Mouse (Mus musculus): ENCODE measurements at regions not wholly inside any gene's neighbourhood (a gene's known extent, or its start where the extent isn't known, plus 50 kb on each side); places are given as distances from the start of the nearest gene placed in this dataset.

DNA sequence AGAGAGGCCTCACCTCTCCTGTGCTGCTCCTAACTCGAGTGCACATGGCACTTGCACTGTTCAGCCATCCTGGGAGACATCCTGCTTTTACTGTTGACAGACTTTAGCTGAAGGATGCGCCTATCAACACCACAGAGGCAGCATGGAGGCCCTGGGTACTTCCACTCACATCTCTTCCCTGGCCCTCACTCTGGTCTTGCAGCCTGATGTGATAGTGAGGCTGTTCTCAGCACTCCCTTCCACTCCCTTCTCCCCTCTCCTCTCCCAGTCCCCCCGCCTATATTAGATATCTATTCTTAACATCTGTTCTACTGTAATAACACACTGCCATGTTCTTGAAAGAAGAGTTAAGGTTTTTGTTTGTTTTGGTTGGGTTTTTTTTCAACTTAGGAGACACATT is 50.2 kb upstream of the Bod1 start:
- H3K27me3 ChIP-seq (ENCODE audit: control insufficient read depth in 1 of 2, insufficient read depth in 2 of 2, low read length in 2 of 2) = peaks cover 0 to 2% of the 10 kb centered on the region in 2 experiments; a peak in 1 of 4 replicates
- H3K36me3 ChIP-seq (ENCODE audit: control insufficient read depth in 1 of 2, insufficient read depth in 2 of 2, low read length in 2 of 2) = no peaks in the 10 kb centered on the region
- H3K4me1 ChIP-seq (ENCODE audit: control insufficient read depth in 1 of 2, insufficient read depth in 2 of 2, low read length in 2 of 2) = no peaks in the 10 kb centered on the region
- H3K79me2 ChIP-seq (ENCODE audit: control insufficient read depth, insufficient read depth, low read length, poor library complexity) = no peaks in the 10 kb centered on the region
- no peak for DNase-seq (ENCODE audit: low read depth, low spot score)
- no peaks in the 10 kb centered on the region for H3K9me3 ChIP-seq (replicated peaks; ENCODE audit: insufficient read depth, low read length)
- no peak overlapping the region for H3K9ac ChIP-seq (ENCODE audit: control insufficient read depth, low read depth, low read length, poor library complexity, severe bottlenecking)
- H3K27ac ChIP-seq (ENCODE audit: control insufficient read depth, low read depth, low read length) = no peak overlapping the region
- no peak overlapping the region for H3K4me3 ChIP-seq (ENCODE audit: control insufficient read depth in 1 of 2, insufficient read depth in 1 of 2, low read depth in 2 of 2, low read length in 2 of 2)
- no peak for TF ChIP-seq TBP (IDR thresholded peaks at IDR 0.05; ENCODE audit: low read depth, low read length)
- no peak for TF ChIP-seq MAFK (IDR thresholded peaks at IDR 0.05; ENCODE audit: borderline replicate concordance, low read depth, low read length)
- TF ChIP-seq CTCF (IDR thresholded peaks at IDR 0.05 in 2 of 3, conservative IDR thresholded peaks at IDR 0.05 in 1 of 3; ENCODE audit: control insufficient read depth in 1 of 3, insufficient read depth in 1 of 3, low read depth in 2 of 3, low read length in 3 of 3, poor library complexity in 1 of 3, severe bottlenecking in 1 of 3) = no peak
- TF ChIP-seq CHD1 (IDR thresholded peaks at IDR 0.05; ENCODE audit: low read depth, low read length) = no peak
- TF ChIP-seq BHLHE40 (IDR thresholded peaks at IDR 0.05; ENCODE audit: borderline replicate concordance, low read depth, low read length) = no peak
- TF ChIP-seq UBTF (IDR thresholded peaks at IDR 0.05; ENCODE audit: borderline replicate concordance, insufficient read depth, low read depth, low read length) = no peak

DNA sequence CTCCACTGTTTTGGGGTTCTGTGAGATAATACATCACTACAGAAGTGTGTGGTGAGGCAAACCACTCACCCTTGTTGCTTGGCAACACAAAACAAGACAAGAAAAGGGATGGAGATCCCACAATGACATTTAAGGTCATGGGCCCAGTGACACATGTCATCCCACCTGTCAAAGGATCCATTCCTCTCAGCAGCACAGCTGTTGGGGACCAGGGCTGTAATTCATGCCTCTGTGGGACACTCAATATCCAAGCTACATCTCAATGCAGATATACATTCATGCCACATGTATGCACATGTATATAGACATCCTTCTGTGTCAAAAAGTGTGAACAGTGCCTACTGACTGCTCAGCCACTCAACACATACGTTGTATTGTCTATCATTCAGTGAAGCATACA is 52.8 kb upstream of the Bod1 start:
- Histone ChIP-seq H3K27ac (ENCODE audit: control insufficient read depth, low read depth, low read length) (no peak overlapping the region), H3K9ac (ENCODE audit: control insufficient read depth, low read depth, low read length, poor library complexity, severe bottlenecking) (no peak overlapping the region), H3K4me1 (ENCODE audit: control insufficient read depth in 1 of 2, insufficient read depth in 2 of 2, low read length in 2 of 2) (no peaks in the 10 kb centered on the region), H3K79me2 (ENCODE audit: control insufficient read depth, insufficient read depth, low read length, poor library complexity) (no peaks in the 10 kb centered on the region), H3K4me3 (ENCODE audit: control insufficient read depth in 1 of 2, insufficient read depth in 1 of 2, low read depth in 2 of 2, low read length in 2 of 2) (no peak overlapping the region), H3K36me3 (ENCODE audit: control insufficient read depth in 1 of 2, insufficient read depth in 2 of 2, low read length in 2 of 2) (no peaks in the 10 kb centered on the region), H3K27me3 (ENCODE audit: control insufficient read depth in 1 of 2, insufficient read depth in 2 of 2, low read length in 2 of 2) (peaks cover 0 to 2% of the 10 kb centered on the region in 2 experiments; a peak in 1 of 4 replicates), H3K9me3 (replicated peaks; ENCODE audit: insufficient read depth, low read length) (no peaks in the 10 kb centered on the region)
- DNase-seq (ENCODE audit: low read depth, low spot score) = no peak
- no peak for TF ChIP-seq ZMIZ1 (IDR thresholded peaks at IDR 0.05; ENCODE audit: low read depth, low read length)
- TF ChIP-seq RAD21 (IDR thresholded peaks at IDR 0.05; ENCODE audit: low read depth, low read length) = no peak
- no peak for TF ChIP-seq MAX (IDR thresholded peaks at IDR 0.05; ENCODE audit: low read length)
- no peak for TF ChIP-seq EP300 (IDR thresholded peaks at IDR 0.05; ENCODE audit: low read depth in 1 of 2, low read length in 2 of 2)
- TF ChIP-seq E2F4 (IDR thresholded peaks at IDR 0.05; ENCODE audit: borderline replicate concordance, low read depth, low read length) = no peak
- no peak for TF ChIP-seq NRF1 (IDR thresholded peaks at IDR 0.05; ENCODE audit: insufficient read depth, low read depth, low read length, poor library complexity, severe bottlenecking)
- no peak for TF ChIP-seq NELFE (IDR thresholded peaks at IDR 0.05; ENCODE audit: low read depth, low read length)

DNA sequence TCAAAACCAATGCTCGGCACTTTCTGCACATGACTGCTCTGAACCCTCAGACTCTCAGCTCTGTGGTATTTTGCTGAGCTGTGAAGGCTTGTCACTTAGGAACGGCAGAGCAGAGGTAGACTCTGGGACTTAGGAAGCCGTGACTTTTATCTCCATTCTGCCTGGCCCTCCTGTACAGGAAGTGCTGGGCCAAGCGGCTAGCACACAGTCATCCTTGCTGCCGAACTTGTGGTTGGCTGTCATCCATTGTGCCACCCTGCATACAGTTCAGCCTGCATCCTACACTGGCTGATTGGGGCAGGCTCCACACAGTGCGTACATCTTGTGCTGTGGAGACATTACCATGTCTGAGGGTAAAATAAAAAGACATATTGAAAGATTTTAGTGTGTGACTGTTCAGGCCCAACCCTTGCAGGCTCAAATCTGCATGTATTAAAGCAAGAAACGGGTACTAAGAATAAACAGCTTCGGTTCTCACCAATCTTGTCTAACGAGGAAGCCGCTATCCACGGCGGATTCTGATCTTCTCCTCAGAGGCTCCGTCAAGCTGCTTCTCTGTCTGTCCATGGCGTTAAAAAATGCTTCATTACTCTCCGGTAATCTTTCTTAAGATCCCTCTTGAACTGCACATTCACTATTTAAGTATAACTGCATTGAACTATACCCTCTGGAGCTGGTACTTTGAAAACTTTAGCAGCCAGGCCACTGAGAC is 54.4 kb upstream of the Bod1 start:
- H3K4me1 ChIP-seq (ENCODE audit: control insufficient read depth in 1 of 2, insufficient read depth in 2 of 2, low read length in 2 of 2) = no peaks in the 10 kb centered on the region
- H3K79me2 ChIP-seq (ENCODE audit: control insufficient read depth, insufficient read depth, low read length, poor library complexity) = no peaks in the 10 kb centered on the region
- H3K27ac ChIP-seq (ENCODE audit: control insufficient read depth, low read depth, low read length) = no peak overlapping the region
- TF ChIP-seq CTCF (IDR thresholded peaks at IDR 0.05 in 2 of 3, conservative IDR thresholded peaks at IDR 0.05 in 1 of 3; ENCODE audit: control insufficient read depth in 1 of 3, insufficient read depth in 1 of 3, low read depth in 2 of 3, low read length in 3 of 3, poor library complexity in 1 of 3, severe bottlenecking in 1 of 3) (no peak), RAD21 (IDR thresholded peaks at IDR 0.05; ENCODE audit: low read depth, low read length) (no peak), CHD2 (IDR thresholded peaks at IDR 0.05; ENCODE audit: low read length) (no peak), MXI1 (IDR thresholded peaks at IDR 0.05; ENCODE audit: low read depth, low read length) (no peak), ETS1 (IDR thresholded peaks at IDR 0.05; ENCODE audit: low read depth, low read length) (no peak), SIN3A (IDR thresholded peaks at IDR 0.05; ENCODE audit: low read length) (no peak), TAL1 (IDR thresholded peaks at IDR 0.05; ENCODE audit: low read length) (peak; percentile 43), CHD1 (IDR thresholded peaks at IDR 0.05; ENCODE audit: low read depth, low read length) (no peak), POLR2A (IDR thresholded peaks at IDR 0.05; ENCODE audit: control insufficient read depth in 1 of 2, insufficient read depth in 1 of 2, low read depth in 1 of 2, low read length in 2 of 2, poor library complexity in 1 of 2) (no peak), MEF2A (IDR thresholded peaks at IDR 0.05; ENCODE audit: extremely low read depth, insufficient replicate concordance, low read depth, low read length, poor library complexity, severe bottlenecking) (no peak), GATA1 (IDR thresholded peaks at IDR 0.05; ENCODE audit: low read depth, low read length) (0 out of 2 replicates have a peak, but pooled peaks have one; percentile 3)
- no peak overlapping the region for H3K4me3 ChIP-seq (ENCODE audit: control insufficient read depth in 1 of 2, insufficient read depth in 1 of 2, low read depth in 2 of 2, low read length in 2 of 2)
- H3K36me3 ChIP-seq (ENCODE audit: control insufficient read depth in 1 of 2, insufficient read depth in 2 of 2, low read length in 2 of 2) = no peaks in the 10 kb centered on the region
- H3K27me3 ChIP-seq (ENCODE audit: control insufficient read depth in 1 of 2, insufficient read depth in 2 of 2, low read length in 2 of 2) = peaks cover 0 to 2% of the 10 kb centered on the region in 2 experiments; a peak in 1 of 4 replicates
- no peaks in the 10 kb centered on the region for H3K9me3 ChIP-seq (replicated peaks; ENCODE audit: insufficient read depth, low read length)
- H3K9ac ChIP-seq (ENCODE audit: control insufficient read depth, low read depth, low read length, poor library complexity, severe bottlenecking) = no peak overlapping the region
- peak; percentile 62 for DNase-seq (ENCODE audit: low read depth, low spot score)

All from MEL (cell line).